Mouse (Mus musculus) MEL (cell line): Measurements from ENCODE around the gene Dusp21. TPM values are rescaled to one million over a fixed set of nuclear protein-coding genes. Genes with fewer than 3 reads are reported as not detected.
A peak's percentile ranks its signal among the peaks of the same experiment; 100 is the strongest.

Source experiments
- DNase-seq: peaks from one replicate; pipeline ENCODE4 v3.0.0; 2011; ENCODE audit warnings: low read depth, low spot score
- H3K27ac ChIP-seq: 2 replicates; pipeline ENCODE4 v1.5.1; 2012; ENCODE audit warnings: low read depth, mild to moderate bottlenecking, control low read depth, low read length, moderate library complexity; ENCODE audit not compliant: control insufficient read depth
- H3K27me3 ChIP-seq, 2 experiments: fragments of 150-350 bp in 1 of 2; sonication (generic) in 1 of 2; 2 replicates each; pipeline ENCODE4 v1.6.1; 2012; ENCODE audit warnings: low read length in 2 of 2, mild to moderate bottlenecking in 2 of 2, improper control_type of control experiment in 1 of 2, moderate library complexity in 1 of 2; ENCODE audit not compliant: insufficient read depth in 2 of 2, control insufficient read depth in 1 of 2
- H3K36me3 ChIP-seq, 2 experiments: 2 replicates each; pipeline ENCODE4 v1.6.1; 2012 to 2014; ENCODE audit warnings: low read length in 2 of 2, improper control_type of control experiment in 1 of 2, inconsistent platforms in 1 of 2, mild to moderate bottlenecking in 1 of 2; ENCODE audit not compliant: insufficient read depth in 2 of 2, control insufficient read depth in 1 of 2
- H3K4me1 ChIP-seq, 2 experiments: fragments of 150-350 bp in 1 of 2; sonication (generic) in 1 of 2; 2 replicates each; pipeline ENCODE4 v1.6.1; 2012; ENCODE audit warnings: low read length in 2 of 2, improper control_type of control experiment in 1 of 2, mild to moderate bottlenecking in 1 of 2; ENCODE audit not compliant: insufficient read depth in 2 of 2, control insufficient read depth in 1 of 2
- H3K4me3 ChIP-seq, 2 experiments: fragments of 150-350 bp in 1 of 2; sonication (generic) in 1 of 2; 2 replicates each; pipeline ENCODE4 v1.5.1; 2012; ENCODE audit warnings: low read depth in 2 of 2, low read length in 2 of 2, mild to moderate bottlenecking in 2 of 2, moderate library complexity in 2 of 2, control low read depth in 1 of 2, improper control_type of control experiment in 1 of 2; ENCODE audit not compliant: control insufficient read depth in 1 of 2, insufficient read depth in 1 of 2
- H3K79me2 ChIP-seq: 2 replicates; pipeline ENCODE4 v1.6.1; 2012; ENCODE audit warnings: mild to moderate bottlenecking, low read length, moderate library complexity; ENCODE audit not compliant: control insufficient read depth, poor library complexity, insufficient read depth
- H3K9ac ChIP-seq: 2 replicates; pipeline ENCODE4 v1.6.1; 2012; ENCODE audit warnings: low read depth, mild to moderate bottlenecking, control low read depth, low read length, moderate library complexity; ENCODE audit not compliant: control insufficient read depth, poor library complexity, severe bottlenecking
- H3K9me3 ChIP-seq: fragments of 150-350 bp; sonication (generic); replicated peaks from 2 replicates; pipeline ENCODE4 v1.6.1; 2012; ENCODE audit warnings: mild to moderate bottlenecking, low read length, improper control_type of control experiment, moderate library complexity; ENCODE audit not compliant: insufficient read depth
- EP300 ChIP-seq, 2 experiments: IDR thresholded peaks; 2 replicates each; pipeline ENCODE4 v1.6.1; 2011; ENCODE audit warnings: improper control_type of control experiment in 2 of 2, low read length in 2 of 2, low read depth in 1 of 2, mild to moderate bottlenecking in 1 of 2
- ETS1 ChIP-seq: IDR thresholded peaks from 2 replicates; pipeline ENCODE4 v1.6.1; 2012; ENCODE audit warnings: low read depth, mild to moderate bottlenecking, inconsistent platforms, low read length, improper control_type of control experiment, moderate library complexity
- MEF2A ChIP-seq: IDR thresholded peaks from 2 replicates; pipeline ENCODE4 v1.6.1; 2014; ENCODE audit warnings: low read depth, mild to moderate bottlenecking, inconsistent platforms, low read length, improper control_type of control experiment; ENCODE audit not compliant: poor library complexity, insufficient replicate concordance, severe bottlenecking; ENCODE audit errors: extremely low read depth
- MYB ChIP-seq: IDR thresholded peaks from 2 replicates; pipeline ENCODE4 v1.6.1; 2011; ENCODE audit warnings: mild to moderate bottlenecking, low read depth, low read length, improper control_type of control experiment
- NRF1 ChIP-seq: IDR thresholded peaks from 2 replicates; pipeline ENCODE4 v1.6.1; 2014; ENCODE audit warnings: low read depth, mild to moderate bottlenecking, inconsistent platforms, low read length, improper control_type of control experiment, moderate library complexity; ENCODE audit not compliant: poor library complexity, insufficient read depth, severe bottlenecking
- POLR2AphosphoS2 ChIP-seq: IDR thresholded peaks from 2 replicates; pipeline ENCODE4 v1.6.1; 2011; ENCODE audit warnings: low read length, improper control_type of control experiment
- USF2 ChIP-seq, 2 experiments: IDR thresholded peaks; 2 replicates each; pipeline ENCODE4 v1.6.1; 2011 to 2012; ENCODE audit warnings: improper control_type of control experiment in 2 of 2, low read length in 2 of 2, borderline replicate concordance in 1 of 2, inconsistent platforms in 1 of 2, low read depth in 1 of 2, mild to moderate bottlenecking in 1 of 2; ENCODE audit not compliant: insufficient read depth in 1 of 2
- ZKSCAN1 ChIP-seq: IDR thresholded peaks from 2 replicates; pipeline ENCODE4 v1.6.1; 2012; ENCODE audit warnings: low read depth, mild to moderate bottlenecking, inconsistent platforms, low read length, improper control_type of control experiment, moderate library complexity
- ZNF384 ChIP-seq: IDR thresholded peaks from 2 replicates; pipeline ENCODE4 v1.6.1; 2012; ENCODE audit warnings: low read depth, mild to moderate bottlenecking, inconsistent platforms, low read length, improper control_type of control experiment
- polyA plus RNA-seq, 2 experiments: library from polyadenylated mRNA; stranded (reverse) in 1 of 2; unstranded in 1 of 2; fragments of >175 nt in 1 of 2; fragments of >200 nt in 1 of 2; gene quantifications; 2 replicates each; pipeline versions ENCODE4 v1.2.1 to v1.2.4; 2012; ENCODE audit warnings: low replicate concordance in 2 of 2, low read depth in 1 of 2; ENCODE audit not compliant: insufficient read length in 2 of 2, insufficient read depth in 1 of 2, missing spikeins in 1 of 2
- total RNA-seq: library from RNA; depleted of rRNA; stranded (reverse); fragments of 300-350 nt; gene quantifications from 2 replicates; pipeline ENCODE4 v1.2.3, GENCODE M21; 2012; rRNA removed

Dusp21 gene
- total and polyA plus RNA-seq, 3 experiments = not detected

- no peak for TF ChIP-seq USF2 (IDR thresholded peaks at IDR 0.05; ENCODE audit: borderline replicate concordance in 1 of 2, insufficient read depth in 1 of 2, low read depth in 1 of 2, low read length in 2 of 2)
These were observed 33.8 kb downstream of the Dusp21 start (continued) for GRCm38 (mm10) chrX:18179492-18179891.

GRCm38 (mm10) chrX:18187203-18187602 lies 41.5 kb downstream of the Dusp21 start:
- H3K9me3 ChIP-seq = no peaks in the 10 kb centered on the region
- H3K4me3 ChIP-seq = 0 out of 4 replicates have a peak overlapping the region, but pooled peaks of 1 of the 2 experiments have one; percentile 11
- H3K4me1 ChIP-seq = peaks cover 5 to 16% of the 10 kb centered on the region in 2 experiments
- peaks cover 27% of the 10 kb centered on the region for H3K79me2 ChIP-seq
- no peak overlapping the region for H3K9ac ChIP-seq
- H3K27me3 ChIP-seq = no peaks in the 10 kb centered on the region
- peak overlapping the region; percentile 39 for H3K27ac ChIP-seq
- TF ChIP-seq EP300 (IDR thresholded peaks at IDR 0.05; ENCODE audit: low read depth in 1 of 2, low read length in 2 of 2) (peak in 1 of 2 experiments; percentile 26; a peak in 1 of 4 replicates), MYB (0 out of 2 replicates have a peak, but pooled peaks have one; percentile 20), ZNF384 (peak; percentile 67), ETS1 (no peak)
- peak; percentile 35 for DNase-seq
- H3K36me3 ChIP-seq = peaks cover 0 to 40% of the 10 kb centered on the region in 2 experiments; a peak in 2 of 4 replicates

DNA sequence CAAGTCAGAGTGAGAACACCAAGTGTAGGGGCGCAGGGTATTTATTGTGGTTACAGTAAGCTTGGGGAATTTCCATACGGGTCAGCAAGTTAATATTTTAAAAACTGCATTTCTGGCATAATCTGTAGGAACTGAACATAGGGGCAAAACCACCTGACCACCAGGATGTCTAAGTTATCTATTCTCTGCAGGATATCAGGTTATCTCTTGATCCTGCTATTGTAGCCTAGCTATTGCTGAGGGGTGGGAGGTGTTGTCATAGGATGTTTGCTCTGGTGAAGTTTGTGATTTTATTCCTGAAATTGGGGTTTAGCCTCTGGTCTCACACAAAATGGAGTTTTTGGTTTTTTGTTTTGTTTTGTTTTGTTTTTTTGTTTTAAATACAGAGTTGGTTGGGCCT lies 42.6 kb downstream of the Dusp21 start:
- peaks cover 26% of the 10 kb centered on the region for H3K79me2 ChIP-seq
- H3K4me1 ChIP-seq = peaks cover 5 to 14% of the 10 kb centered on the region in 2 experiments
- H3K36me3 ChIP-seq = peaks cover 0 to 35% of the 10 kb centered on the region in 2 experiments; a peak in 2 of 4 replicates
- H3K4me3 ChIP-seq = no peak overlapping the region
- TF ChIP-seq POLR2AphosphoS2 (no peak), NRF1 (no peak), MEF2A (no peak), ZKSCAN1 (no peak)
- no peaks in the 10 kb centered on the region for H3K27me3 ChIP-seq
- H3K9ac ChIP-seq = no peak overlapping the region
- no peak for DNase-seq
- H3K9me3 ChIP-seq = no peaks in the 10 kb centered on the region
- no peak overlapping the region for H3K27ac ChIP-seq

Other genes with a start within 250 kb of the Dusp21 start
- gene Kdm6a, start 16.7 kb downstream of the Dusp21 start, total RNA-seq = 19.6 and 22.9 TPM in 2 replicates
- gene Kdm6a, start 16.7 kb downstream of the Dusp21 start, polyA plus RNA-seq = 10 to 100 TPM in 1 of 2 experiments, not detected in 1; 20.1 TPM